Mouse (Mus musculus) liver, postnatal 0 days (tissue): ENCODE results near the gene Nfkbie.

ENCODE experiments used
- CTCF ChIP-seq: sonication (generic); IDR thresholded peaks from 2 replicates; pipeline ENCODE4 v1.5.1; 2016; ENCODE audit warnings: antibody characterized with exemption, low read depth
- EP300 ChIP-seq: IDR thresholded peaks from 2 replicates; pipeline ENCODE4 v1.6.1; 2016; ENCODE audit warnings: antibody characterized with exemption, low read depth, mild to moderate bottlenecking

- TF ChIP-seq EP300 (no peak), CTCF (no peak)
Measured at GRCm38 (mm10) chr17:45539664-45540063, 15.8 kb upstream of the Nfkbie start.
